Mouse (Mus musculus): ENCODE data around the gene Gm20854.
"Not testable (repeated sequence)": the region's sequence is repeated elsewhere in the genome, so short reads cannot be mapped to it uniquely, and the experiment has no call there.

Gene Gm20854

DNA sequence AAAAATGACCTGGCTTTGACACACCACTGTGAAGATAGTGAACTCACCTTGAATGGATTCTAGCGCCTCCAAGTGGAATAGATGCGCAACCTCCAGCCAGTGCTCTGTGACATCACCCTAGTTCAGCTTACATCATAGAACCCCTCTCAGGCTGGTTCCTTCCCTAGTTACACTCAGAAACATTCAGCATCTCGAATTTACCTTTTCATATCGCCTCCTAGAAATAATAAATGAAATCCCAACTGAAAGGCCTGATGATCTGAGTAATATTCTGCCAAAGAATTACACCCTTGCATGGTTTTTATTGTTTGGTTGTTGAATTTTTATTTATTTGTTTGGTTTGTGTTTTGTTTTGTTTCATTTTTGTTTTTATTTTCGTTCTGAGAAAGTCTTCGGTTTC is at the start of gene Gm20854:
Gm20854 (minus strand) TSS at position 101 of the 400 bp plus-strand sequence.
- DNase-seq, result not testable (repeated sequence)

Data from cerebellum, postnatal 36 days (tissue).